Mouse (Mus musculus) adipocyte (in vitro differentiated cells): ENCODE measurements around the gene Nos1.
"Not testable (repeated sequence)": the region's sequence is repeated elsewhere in the genome, so short reads cannot be mapped to it uniquely, and the experiment has no call there.

Source experiments
- DNase-seq: peaks from one replicate; pipeline ENCODE4 v3.0.0-alpha.2; 2016; ENCODE audit warnings: low spot score

Gene Nos1

GRCm38 (mm10) chr5:117840203-117840602 is 59.4 kb downstream of the Nos1 start:
- no peak for DNase-seq

- DNase-seq, result no peak
These were observed 60.2 kb downstream of the Nos1 start for GRCm38 (mm10) chr5:117840988-117841387.

- no peak for DNase-seq
These were observed 61.0 kb downstream of the Nos1 start for GRCm38 (mm10) chr5:117841651-117842347.

- no peak for DNase-seq
These were observed 61.9 kb downstream of the Nos1 start for GRCm38 (mm10) chr5:117842699-117843098.

GRCm38 (mm10) chr5:117844611-117845010 is 63.8 kb downstream of the Nos1 start:
- DNase-seq, result no peak

GRCm38 (mm10) chr5:117850474-117850873 is 69.6 kb downstream of the Nos1 start:
- DNase-seq, result no peak

GRCm38 (mm10) chr5:117853741-117854140 is 72.9 kb downstream of the Nos1 start:
- no peak for DNase-seq

- DNase-seq, result no peak
These were observed 83.9 kb downstream of the Nos1 start for GRCm38 (mm10) chr5:117864588-117865300.

- no peak for DNase-seq
These were observed 85.0 kb downstream of the Nos1 start for GRCm38 (mm10) chr5:117865876-117866275.

GRCm38 (mm10) chr5:117871614-117872013 is 90.8 kb downstream of the Nos1 start:
- DNase-seq, result no peak

- DNase-seq, result no peak
These were observed 93.0 kb downstream of the Nos1 start for GRCm38 (mm10) chr5:117873807-117874206.

GRCm38 (mm10) chr5:117874236-117874635 is 93.4 kb downstream of the Nos1 start:
- no peak for DNase-seq

GRCm38 (mm10) chr5:117879136-117879535 is 98.3 kb downstream of the Nos1 start:
- no peak for DNase-seq

GRCm38 (mm10) chr5:117880916-117881555 is 100.2 kb downstream of the Nos1 start:
- no peak for DNase-seq

- not testable (repeated sequence) for DNase-seq
These were observed 101.6 kb downstream of the Nos1 start for GRCm38 (mm10) chr5:117882411-117882810.

GRCm38 (mm10) chr5:117884991-117885390 is 104.2 kb downstream of the Nos1 start:
- DNase-seq, result no peak

- no peak for DNase-seq
These were observed 107.3 kb downstream of the Nos1 start for GRCm38 (mm10) chr5:117888126-117888525.

- DNase-seq, result no peak
These were observed 108.1 kb downstream of the Nos1 start for GRCm38 (mm10) chr5:117888946-117889345.

- no peak for DNase-seq
These were observed 108.7 kb downstream of the Nos1 start for GRCm38 (mm10) chr5:117889571-117889970.

GRCm38 (mm10) chr5:117890871-117891270 is 110.0 kb downstream of the Nos1 start:
- no peak for DNase-seq

- DNase-seq, result no peak
These were observed 110.7 kb downstream of the Nos1 start for GRCm38 (mm10) chr5:117891545-117891944.

GRCm38 (mm10) chr5:117894050-117894449 is 113.2 kb downstream of the Nos1 start:
- DNase-seq, result no peak
